Mouse (Mus musculus) neural tube, embryonic 13.5 days (tissue): Measurements from ENCODE around the gene Fcna. TPM values are rescaled to one million over a fixed set of nuclear protein-coding genes. Genes with fewer than 3 reads are reported as not detected.

Experiments used
- polyA plus RNA-seq: library from polyadenylated mRNA; unstranded; fragments of >200 nt; fragmentation: Nextera tagmentation; extraction: Ambion mirVana; gene quantifications from 2 replicates; pipeline ENCODE4 v1.2.1, GENCODE M21; 2015

Gene Fcna
- polyA plus RNA-seq, 1 experiment from 2014 or later: 2.7 TPM

Other genes starting within 250 kb of the Fcna start
- gene Entpd2, start 232.2 kb downstream of the Fcna start, polyA plus RNA-seq: 11.0 and 14.8 TPM in 2 replicates
- gene Npdc1, start 228.7 kb downstream of the Fcna start, polyA plus RNA-seq: 359 and 403 TPM in 2 replicates
- 0.18 TPM in 1 of 2 replicates, not detected in the other for gene Fut7, start 204.8 kb downstream of the Fcna start, polyA plus RNA-seq
- gene Abca2, start 199.3 kb downstream of the Fcna start, polyA plus RNA-seq: 9.8 and 10.2 TPM in 2 replicates
- gene Clic3, start 171.2 kb downstream of the Fcna start, polyA plus RNA-seq: 2.8 and 3.2 TPM in 2 replicates
- 85.1 and 97.1 TPM in 2 replicates for gene Paxx, start 166.9 kb downstream of the Fcna start, polyA plus RNA-seq
- gene Ptgds, start 158.0 kb downstream of the Fcna start, polyA plus RNA-seq: 19.7 and 19.9 TPM in 2 replicates
- gene Lcn12, start 134.1 kb downstream of the Fcna start, polyA plus RNA-seq: not detected in 2 replicates
- gene Fbxw5, start 127.3 kb downstream of the Fcna start, polyA plus RNA-seq: 124 and 129 TPM in 2 replicates
- 5.7 and 8.0 TPM in 2 replicates for gene C8g, start 126.3 kb downstream of the Fcna start, polyA plus RNA-seq
- 19.2 and 20.8 TPM in 2 replicates for gene Traf2, start 81.1 kb downstream of the Fcna start, polyA plus RNA-seq
- gene Edf1, start 70.2 kb downstream of the Fcna start, polyA plus RNA-seq: 426 and 453 TPM in 2 replicates
- gene Mamdc4, start 53.2 kb downstream of the Fcna start, polyA plus RNA-seq: 2.5 and 3.4 TPM in 2 replicates
- 180 and 188 TPM in 2 replicates for gene Phpt1, start 52.8 kb downstream of the Fcna start, polyA plus RNA-seq
- 7.1 and 8.4 TPM in 2 replicates for gene Ajm1, start 46.3 kb downstream of the Fcna start, polyA plus RNA-seq
- 65.7 and 74.3 TPM in 2 replicates for gene Rabl6, start 19.5 kb downstream of the Fcna start, polyA plus RNA-seq
- 0.12 and 0.17 TPM in 2 replicates for gene Ccdc183, start 10.4 kb downstream of the Fcna start, polyA plus RNA-seq
- gene Tmem141, start 6.0 kb downstream of the Fcna start, polyA plus RNA-seq: 37.7 and 41.2 TPM in 2 replicates
- not detected in 2 replicates for gene Lcn8, start 25.1 kb upstream of the Fcna start, polyA plus RNA-seq
- gene Lcn5, start 29.9 kb upstream of the Fcna start, polyA plus RNA-seq: not detected in 2 replicates
- not detected in 2 replicates for gene Lcn6, start 48.8 kb upstream of the Fcna start, polyA plus RNA-seq
- gene Lcn10, start 54.7 kb upstream of the Fcna start, polyA plus RNA-seq: not detected in 2 replicates
- gene Obp2a, start 72.0 kb upstream of the Fcna start, polyA plus RNA-seq: not detected in 2 replicates
- gene Bmyc, start 78.7 kb upstream of the Fcna start, polyA plus RNA-seq: 113 and 121 TPM in 2 replicates
- not detected in 2 replicates for gene Obp2b, start 109.0 kb upstream of the Fcna start, polyA plus RNA-seq
- not detected in 2 replicates for gene Lcn3, start 137.5 kb upstream of the Fcna start, polyA plus RNA-seq
- gene Lcn11, start 149.0 kb upstream of the Fcna start, polyA plus RNA-seq: not detected in 2 replicates
- gene Gm13539, start 154.2 kb upstream of the Fcna start, polyA plus RNA-seq: not detected in 2 replicates
- not detected in 2 replicates for gene Glt6d1, start 187.8 kb upstream of the Fcna start, polyA plus RNA-seq
- not detected in 2 replicates for gene Lcn9, start 195.1 kb upstream of the Fcna start, polyA plus RNA-seq
- not detected in 2 replicates for gene Sohlh1, start 219.2 kb upstream of the Fcna start, polyA plus RNA-seq
- gene Kcnt1, start 235.7 kb upstream of the Fcna start, polyA plus RNA-seq: 10.7 and 11.3 TPM in 2 replicates